Mouse (Mus musculus): Measurements from ENCODE around the gene Tgfbr2. TPM values are rescaled to one million over a fixed set of nuclear protein-coding genes. Genes with fewer than 3 reads are reported as not detected.

Gene Tgfbr2
- total and polyA plus RNA-seq, 3 experiments, result 19.6 to 46.3 (median 42.8) TPM

DNA sequence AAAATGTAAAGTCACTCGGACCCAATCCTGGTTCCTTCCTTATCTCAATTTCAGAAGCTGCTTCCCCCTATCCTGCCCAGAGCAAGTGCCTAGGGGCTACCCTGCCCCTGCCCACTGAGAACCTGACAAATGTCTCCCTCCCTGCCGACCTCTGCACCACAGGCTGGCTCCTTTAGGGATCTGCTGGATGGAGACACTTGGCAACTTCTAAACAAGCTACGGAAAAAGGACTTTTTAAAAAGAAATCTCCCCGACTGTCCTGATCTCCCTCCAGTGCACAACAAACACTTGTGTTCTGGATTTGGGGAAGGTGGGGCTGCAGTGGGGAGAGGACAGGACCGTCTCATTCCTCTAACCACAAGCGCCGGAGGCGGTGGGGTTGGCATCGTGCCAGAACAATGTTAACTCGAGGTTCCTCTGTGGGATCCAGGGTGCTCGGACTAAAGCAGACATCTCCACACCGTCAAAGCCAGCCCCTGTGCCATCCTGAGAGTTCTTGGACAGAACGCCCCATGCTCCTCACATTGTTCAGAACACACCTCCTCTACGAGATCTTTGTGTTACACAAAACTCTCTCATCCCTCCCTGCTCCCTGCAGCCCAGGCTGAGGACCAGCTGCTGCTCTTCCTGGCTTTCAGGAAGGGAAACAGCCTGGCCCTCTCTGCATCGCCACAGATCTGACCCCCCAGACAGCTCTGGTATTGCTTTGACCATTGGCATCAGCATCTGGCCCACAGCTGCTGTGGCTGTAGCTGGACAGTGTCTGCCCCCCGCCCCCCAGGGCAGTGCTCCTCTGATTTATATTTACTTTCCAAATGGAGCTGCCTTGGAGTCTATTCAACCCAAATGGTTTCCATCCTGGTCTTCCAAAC is 76.2 kb downstream of the Tgfbr2 start:
- in situ Hi-C loops (cut with MboI; ENCODE audit: low pct_ligation_motif_present, low pct_unique_long_range_greater_than_20kb, low sequenced_read_pairs), result no loop called here
- Histone ChIP-seq H3K9ac (ENCODE audit: insufficient read depth, low read depth) (no peak overlapping the region), H3K27me3 (replicated peaks) (no peaks in the 10 kb centered on the region), H3K4me2 (ENCODE audit: insufficient read depth, low read depth, poor library complexity, severe bottlenecking) (no peak overlapping the region), H3K9me3 (replicated peaks; ENCODE audit: low read length) (no peaks in the 10 kb centered on the region), H3K79me2 (replicated peaks; ENCODE audit: control insufficient read depth, extremely low read depth, insufficient read depth, poor library complexity, severe bottlenecking) (peaks cover 4% of the 10 kb centered on the region; the same call in 1 of the 2 replicates), H3K4me3 (replicated peaks in 1 of 3; ENCODE audit: low read depth in 2 of 3, low read length in 2 of 3, poor library complexity in 1 of 3) (no peak overlapping the region), H3K27ac (ENCODE audit: insufficient read depth, low read depth) (no peak overlapping the region), H3K36me3 (replicated peaks in 1 of 2; ENCODE audit: control insufficient read depth in 1 of 2, insufficient read depth in 1 of 2, low read length in 1 of 2) (peaks cover 89 to 98% of the 10 kb centered on the region in 2 experiments), H3K4me1 (ENCODE audit: control insufficient read depth in 1 of 2, insufficient read depth in 2 of 2) (no peaks in the 10 kb centered on the region)
- DNase-seq (ENCODE audit: extremely low read depth), result no peak
- TF ChIP-seq MAX (IDR thresholded peaks at IDR 0.05; ENCODE audit: low read length) (no peak), USF1 (IDR thresholded peaks at IDR 0.05; ENCODE audit: low read depth, low read length) (no peak), USF2 (conservative IDR thresholded peaks at IDR 0.05; ENCODE audit: low read depth, low read length) (no peak), SIN3A (IDR thresholded peaks at IDR 0.05; ENCODE audit: low read length) (no peak), KAT2A (IDR thresholded peaks at IDR 0.05; ENCODE audit: insufficient replicate concordance, low read length) (no peak), HCFC1 (IDR thresholded peaks at IDR 0.05; ENCODE audit: low read depth, low read length) (no peak), TCF12 (IDR thresholded peaks at IDR 0.05; ENCODE audit: low read depth, low read length) (no peak), MAZ (IDR thresholded peaks at IDR 0.05; ENCODE audit: low read depth, low read length) (no peak), JUND (conservative IDR thresholded peaks at IDR 0.05; ENCODE audit: low read depth, low read length) (no peak), ETS1 (conservative IDR thresholded peaks at IDR 0.05; ENCODE audit: low read depth, low read length) (no peak), CHD2 (IDR thresholded peaks at IDR 0.05; ENCODE audit: low read length) (no peak), UBTF (IDR thresholded peaks at IDR 0.05; ENCODE audit: low read depth, low read length) (no peak)
- dilution Hi-C loops (cut with MboI; ENCODE audit: extremely low pct_ligation_motif_present, extremely low pct_unique_long_range_greater_than_20kb, low sequenced_read_pairs), result no loop called here

DNA sequence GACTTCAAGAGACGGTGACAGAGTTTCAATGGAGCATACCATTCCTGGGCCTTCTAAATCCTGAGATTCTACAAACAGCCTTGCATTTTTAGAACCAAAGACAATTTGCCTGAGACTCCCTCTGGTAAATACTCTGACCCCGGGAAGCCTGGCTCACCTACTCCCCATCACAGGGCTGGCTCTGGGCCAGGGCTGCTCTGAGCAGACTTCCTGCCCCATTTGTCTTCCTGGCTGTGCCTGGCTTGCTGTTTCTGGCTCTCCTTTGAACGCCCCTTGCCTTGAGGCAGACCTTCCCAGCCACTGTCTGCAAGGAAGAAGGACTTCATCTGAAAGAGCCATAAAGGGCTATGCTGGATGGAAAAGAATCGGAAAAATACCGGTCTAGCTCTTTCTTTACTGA is 83.2 kb downstream of the Tgfbr2 start:
- H3K27me3 ChIP-seq (replicated peaks), result no peaks in the 10 kb centered on the region
- no peak overlapping the region for H3K9ac ChIP-seq (ENCODE audit: insufficient read depth, low read depth)
- dilution Hi-C loops (cut with MboI; ENCODE audit: extremely low pct_ligation_motif_present, extremely low pct_unique_long_range_greater_than_20kb, low sequenced_read_pairs) (no loop called here), in situ Hi-C loops (cut with MboI; ENCODE audit: low pct_ligation_motif_present, low pct_unique_long_range_greater_than_20kb, low sequenced_read_pairs) (no loop called here)
- H3K4me1 ChIP-seq (ENCODE audit: control insufficient read depth in 1 of 2, insufficient read depth in 2 of 2), result peaks cover 0 to 12% of the 10 kb centered on the region in 2 experiments; a peak in 1 of 4 replicates
- H3K27ac ChIP-seq (ENCODE audit: insufficient read depth, low read depth), result no peak overlapping the region
- H3K36me3 ChIP-seq (replicated peaks in 1 of 2; ENCODE audit: control insufficient read depth in 1 of 2, insufficient read depth in 1 of 2, low read length in 1 of 2), result peaks cover 81 to 93% of the 10 kb centered on the region in 2 experiments
- DNase-seq (ENCODE audit: extremely low read depth), result no peak
- no peak for TF ChIP-seq IRF4 (IDR thresholded peaks at IDR 0.05; ENCODE audit: low read depth, low read length)
- no peak for TF ChIP-seq MXI1 (IDR thresholded peaks at IDR 0.05; ENCODE audit: low read depth, low read length)
- TF ChIP-seq PAX5 (IDR thresholded peaks at IDR 0.05; ENCODE audit: low read length), result no peak
- TF ChIP-seq CTCF (conservative IDR thresholded peaks at IDR 0.05 in 1 of 2, IDR thresholded peaks at IDR 0.05 in 1 of 2; ENCODE audit: low read depth in 2 of 2, low read length in 2 of 2), result no peak
- no peak for TF ChIP-seq EP300 (IDR thresholded peaks at IDR 0.05; ENCODE audit: low read length)
- no peak for TF ChIP-seq UBTF (IDR thresholded peaks at IDR 0.05; ENCODE audit: low read depth, low read length)
- no peak for TF ChIP-seq NRF1 (IDR thresholded peaks at IDR 0.05; ENCODE audit: low read depth, low read length)
- TF ChIP-seq GABPA (IDR thresholded peaks at IDR 0.05; ENCODE audit: insufficient replicate concordance, low read depth, low read length), result no peak
- TF ChIP-seq MEF2A (IDR thresholded peaks at IDR 0.05; ENCODE audit: borderline replicate concordance, low read depth, low read length), result no peak
- no peak for TF ChIP-seq JUND (conservative IDR thresholded peaks at IDR 0.05; ENCODE audit: low read depth, low read length)
- TF ChIP-seq E2F4 (IDR thresholded peaks at IDR 0.05; ENCODE audit: insufficient replicate concordance, low read depth, low read length), result no peak
- no peak for TF ChIP-seq NELFE (IDR thresholded peaks at IDR 0.05; ENCODE audit: low read depth, low read length)
- H3K4me2 ChIP-seq (ENCODE audit: insufficient read depth, low read depth, poor library complexity, severe bottlenecking), result no peak overlapping the region
- H3K79me2 ChIP-seq (replicated peaks; ENCODE audit: control insufficient read depth, extremely low read depth, insufficient read depth, poor library complexity, severe bottlenecking), result no peaks in the 10 kb centered on the region; the same call in 1 of the 2 replicates
- no peaks in the 10 kb centered on the region for H3K9me3 ChIP-seq (replicated peaks; ENCODE audit: low read length)
- H3K4me3 ChIP-seq (replicated peaks in 1 of 3; ENCODE audit: low read depth in 2 of 3, low read length in 2 of 3, poor library complexity in 1 of 3), result no peak overlapping the region

All from CH12.LX (cell line).